Mouse (Mus musculus) olfactory bulb, adult 2 months (tissue): ENCODE measurements around the gene Slc47a2.

ENCODE experiments used
- CTCF ChIP-seq: fragments of 200-500 bp; IDR thresholded peaks from 2 replicates; pipeline ENCODE4 v1.5.1; 2012; ENCODE audit warnings: low read depth, mild to moderate bottlenecking, low read length, moderate library complexity; ENCODE audit not compliant: insufficient read depth
- POLR2A ChIP-seq: fragments of 200-500 bp; IDR thresholded peaks from 2 replicates; pipeline ENCODE4 v1.6.1; 2012; ENCODE audit warnings: mild to moderate bottlenecking, low read depth, low read length, moderate library complexity; ENCODE audit not compliant: insufficient read depth

DNA sequence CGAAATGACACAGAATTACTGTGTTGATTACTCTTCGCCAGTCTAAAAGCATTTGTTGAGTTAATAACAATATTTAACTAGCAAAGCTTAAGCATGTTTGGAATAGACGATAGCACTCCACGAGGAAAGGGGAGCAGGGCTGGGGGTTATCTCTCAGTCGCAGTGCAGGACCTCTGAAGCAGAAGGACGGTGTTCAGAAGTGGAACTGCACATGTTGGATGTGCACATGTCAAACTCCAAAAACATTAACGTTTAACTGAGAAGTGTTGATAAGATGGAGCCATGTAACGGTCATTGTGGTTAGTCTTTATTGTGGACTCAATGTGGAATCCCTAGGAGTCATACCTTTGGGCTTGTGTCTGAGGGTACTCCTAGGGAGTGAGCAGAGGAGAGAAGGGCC lies 67.6 kb downstream of the Slc47a2 start:
- no peak for TF ChIP-seq CTCF
- no peak for TF ChIP-seq POLR2A
